Mouse (Mus musculus) brown adipose tissue, adult 24 weeks (tissue): ENCODE results near the gene Timm8b. TPM values are rescaled to one million over a fixed set of nuclear protein-coding genes. Genes with fewer than 3 reads are reported as not detected.

Experiments used
- H3K27ac ChIP-seq: fragments of 200-500 bp; replicated peaks from 2 replicates; pipeline ENCODE4 v1.5.1; 2012; ENCODE audit warnings: low read depth, mild to moderate bottlenecking, low read length
- H3K4me1 ChIP-seq: fragments of 200-500 bp; 2 replicates; pipeline ENCODE4 v1.6.1; 2012; ENCODE audit warnings: low read length, mixed read lengths; ENCODE audit not compliant: control insufficient read depth, insufficient read depth, insufficient read length
- H3K4me3 ChIP-seq: fragments of 200-500 bp; 2 replicates; pipeline ENCODE4 v1.5.1; 2012; ENCODE audit warnings: low read depth, mild to moderate bottlenecking, low read length, moderate library complexity; ENCODE audit not compliant: insufficient read depth
- polyA plus RNA-seq: library from polyadenylated mRNA; stranded (reverse); fragments of >200 nt; gene quantifications from 2 replicates; pipeline ENCODE4 v1.2.4, GENCODE M21; 2012; ENCODE audit not compliant: missing spikeins, insufficient read depth, insufficient read length

The Timm8b gene
- polyA plus RNA-seq, 1 experiment, result 454 TPM

DNA sequence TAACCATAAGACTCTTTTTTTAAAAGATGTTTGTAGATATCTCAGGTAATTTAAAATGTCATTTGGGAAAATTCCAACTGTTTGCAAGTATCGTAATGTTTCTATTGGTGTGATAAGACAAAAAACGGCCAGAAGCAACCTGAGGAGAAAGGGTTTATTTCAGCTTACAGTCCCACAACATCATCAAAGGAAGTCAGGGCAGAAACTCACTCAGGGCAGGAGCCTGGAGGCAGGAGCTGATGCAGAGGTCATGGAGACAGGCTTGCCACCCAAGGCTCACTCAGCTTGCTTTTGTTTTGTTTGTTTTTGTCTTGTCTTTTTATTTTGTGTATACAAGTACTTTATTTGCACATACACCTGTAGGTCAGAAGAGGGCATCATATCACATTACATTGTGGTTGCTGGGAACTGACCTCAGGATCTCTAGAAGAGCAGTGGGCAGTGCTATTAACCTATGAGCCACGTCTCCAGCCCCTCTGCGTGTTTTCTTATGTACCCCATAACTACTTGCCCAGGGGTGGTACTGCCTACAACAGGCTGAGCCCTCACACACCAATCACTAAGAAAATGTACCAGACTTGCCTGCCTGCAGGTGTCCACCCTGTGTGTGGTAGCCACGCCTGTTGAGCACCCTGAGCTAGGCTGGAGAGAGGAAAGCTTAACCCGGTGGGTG is 28.4 kb downstream of the Timm8b start:
- Histone ChIP-seq H3K4me1 (no peaks in the 10 kb centered on the region), H3K27ac (no peak overlapping the region), H3K4me3 (no peak overlapping the region)

GRCm38 (mm10) chr9:50633059-50633458 is 29.3 kb downstream of the Timm8b start:
- H3K27ac ChIP-seq, result no peak overlapping the region
- H3K4me1 ChIP-seq, result no peaks in the 10 kb centered on the region
- no peak overlapping the region for H3K4me3 ChIP-seq

GRCm38 (mm10) chr9:50634270-50634669 is 30.6 kb downstream of the Timm8b start:
- Histone ChIP-seq H3K27ac (no peak overlapping the region), H3K4me3 (no peak overlapping the region), H3K4me1 (no peaks in the 10 kb centered on the region)

DNA sequence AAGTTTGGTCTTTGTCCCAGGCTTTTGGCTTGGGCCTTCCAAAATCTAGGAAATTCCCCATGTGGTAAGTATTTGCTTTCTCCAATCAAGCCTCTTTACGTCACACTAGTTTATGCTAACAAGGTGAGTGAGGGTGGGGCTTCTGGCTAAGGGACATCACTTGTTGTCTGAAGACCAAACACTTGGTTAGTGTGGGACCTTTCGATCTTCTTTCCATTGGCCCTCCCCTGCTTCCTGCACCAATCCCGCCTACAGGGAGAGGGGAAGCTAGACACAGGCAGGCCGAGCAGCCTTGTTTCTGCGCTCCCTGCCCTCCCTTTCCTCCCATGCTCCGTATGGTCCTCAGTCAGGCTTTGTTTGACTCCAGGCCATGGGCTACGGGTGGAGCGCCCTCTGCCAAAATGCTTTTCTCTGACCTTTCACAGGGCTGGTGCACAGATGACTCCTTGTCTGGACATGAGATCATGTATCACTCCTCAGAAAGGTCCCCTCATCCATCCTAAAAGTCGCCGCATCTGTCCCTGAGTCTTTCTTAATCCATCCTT is 43.2 kb downstream of the Timm8b start:
- Histone ChIP-seq H3K4me1 (no peaks in the 10 kb centered on the region), H3K27ac (no peak overlapping the region), H3K4me3 (no peak overlapping the region)

DNA sequence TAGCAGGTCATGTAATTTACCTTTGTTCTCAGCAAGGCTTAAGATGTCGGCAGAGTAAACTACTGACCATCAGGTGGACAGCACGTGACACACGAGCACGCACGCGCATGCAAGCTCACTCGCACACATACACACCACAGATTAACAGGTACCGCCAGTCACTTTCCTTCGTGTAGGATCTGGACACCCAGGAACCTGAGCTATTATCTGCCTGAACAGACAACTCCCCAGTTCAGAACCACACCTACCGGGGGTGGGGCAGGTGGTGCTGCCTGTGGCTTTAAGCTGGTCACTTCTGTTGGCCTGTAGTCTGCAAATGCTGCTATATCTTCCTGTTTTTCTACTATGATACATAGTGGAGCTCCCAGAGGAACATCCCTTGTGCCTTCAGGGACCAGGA is 46.8 kb downstream of the Timm8b start:
- no peaks in the 10 kb centered on the region for H3K4me1 ChIP-seq
- H3K4me3 ChIP-seq, result no peak overlapping the region
- no peak overlapping the region for H3K27ac ChIP-seq

Other genes with a start within 250 kb of the Timm8b start
- not detected in 2 replicates for gene Plet1, start 109.4 kb upstream of the Timm8b start, polyA plus RNA-seq
- gene Pts, start 75.2 kb upstream of the Timm8b start, polyA plus RNA-seq, result 255 and 268 TPM in 2 replicates
- 2.2 and 3.0 TPM in 2 replicates for gene Il18, start 49.1 kb upstream of the Timm8b start, polyA plus RNA-seq
- gene Bco2, start 48.7 kb upstream of the Timm8b start, polyA plus RNA-seq, result 0.54 and 1.1 TPM in 2 replicates
- not detected in 2 replicates for gene Tex12, start 42.6 kb upstream of the Timm8b start, polyA plus RNA-seq
- 1,365 and 1,497 TPM in 2 replicates for gene Sdhd, start 98 bp upstream of the Timm8b start, polyA plus RNA-seq
- 1.0 and 2.8 TPM in 2 replicates for gene Pih1d2, start 13.4 kb downstream of the Timm8b start, polyA plus RNA-seq
- 7.6 and 20.6 TPM in 2 replicates for gene Nkapd1, start 13.6 kb downstream of the Timm8b start, polyA plus RNA-seq
- gene Dlat, start 55.9 kb downstream of the Timm8b start, polyA plus RNA-seq, result 497 and 703 TPM in 2 replicates
- gene Dixdc1, start 135.6 kb downstream of the Timm8b start, polyA plus RNA-seq, result 5.3 and 9.5 TPM in 2 replicates
- 2.7 and 5.0 TPM in 2 replicates for gene 2310030G06Rik, start 142.6 kb downstream of the Timm8b start, polyA plus RNA-seq
- 145 and 189 TPM in 2 replicates for gene Cryab, start 147.4 kb downstream of the Timm8b start, polyA plus RNA-seq
- 1.8 and 5.9 TPM in 2 replicates for gene Hspb2, start 148.4 kb downstream of the Timm8b start, polyA plus RNA-seq
- 5.1 and 9.2 TPM in 2 replicates for gene Fdxacb1, start 164.3 kb downstream of the Timm8b start, polyA plus RNA-seq
- gene Alg9, start 171.1 kb downstream of the Timm8b start, polyA plus RNA-seq, result 38.3 and 49.0 TPM in 2 replicates
- gene 1110032A03Rik, start 171.6 kb downstream of the Timm8b start, polyA plus RNA-seq, result 213 and 331 TPM in 2 replicates
- 35.1 and 41.6 TPM in 2 replicates for gene Ppp2r1b, start 241.4 kb downstream of the Timm8b start, polyA plus RNA-seq